Mouse (Mus musculus) hindbrain, embryonic 15.5 days (tissue): ENCODE measurements around the gene Xxylt1. TPM values are rescaled to one million over a fixed set of nuclear protein-coding genes. Genes with fewer than 3 reads are reported as not detected.
A peak's percentile ranks its signal among the peaks of the same experiment; 100 is the strongest.
"Not testable (repeated sequence)": the region's sequence is repeated elsewhere in the genome, so short reads cannot be mapped to it uniquely, and the experiment has no call there.

Source experiments
- ATAC-seq: fragments of 200-750 bp; cut with Nextera tagmentation; 2 replicates; pipeline ENCODE4 v1.8.0; 2017; ENCODE audit warnings: low read depth, moderate number of reproducible peaks, moderate TSS enrichment; ENCODE audit not compliant: low FRiP score
- H3K27ac ChIP-seq: fragments of 300-500 bp; sonication (generic); replicated peaks from 2 replicates; pipeline ENCODE4 v1.5.1; 2015; ENCODE audit warnings: mild to moderate bottlenecking, inconsistent platforms
- H3K27me3 ChIP-seq: fragments of 300-500 bp; sonication (generic); 2 replicates; pipeline ENCODE4 v1.6.1; 2015; ENCODE audit warnings: control low read depth, inconsistent platforms
- H3K36me3 ChIP-seq: fragments of 300-500 bp; sonication (generic); 2 replicates; pipeline ENCODE4 v1.6.1; 2015; ENCODE audit warnings: control low read depth, inconsistent platforms
- H3K4me1 ChIP-seq: fragments of 300-500 bp; sonication (generic); replicated peaks from 2 replicates; pipeline ENCODE4 v1.6.1; 2015; ENCODE audit warnings: control low read depth, inconsistent platforms
- H3K4me2 ChIP-seq: fragments of 300-500 bp; sonication (generic); 2 replicates; pipeline ENCODE4 v1.6.1; 2015; ENCODE audit warnings: moderate library complexity, mild to moderate bottlenecking, inconsistent platforms
- H3K4me3 ChIP-seq: fragments of 300-500 bp; sonication (generic); 2 replicates; pipeline ENCODE4 v1.5.1; 2015; ENCODE audit warnings: mild to moderate bottlenecking, inconsistent platforms
- H3K9ac ChIP-seq: fragments of 300-500 bp; sonication (generic); 2 replicates; pipeline ENCODE4 v1.6.1; 2015; ENCODE audit warnings: inconsistent platforms
- H3K9me3 ChIP-seq: fragments of 300-500 bp; sonication (generic); 2 replicates; pipeline ENCODE4 v1.6.1; 2016; ENCODE audit warnings: control low read depth, inconsistent platforms
- WGBS: fragments of 180-500 bp; shearing (Covaris S2); methylation state at CpG from one replicate; pipeline ENCODE4 v1.1.7; 2015; 5-methylcytosine and 5-hydroxymethylcytosine counted together
- polyA plus RNA-seq: library from polyadenylated mRNA; unstranded; fragments of >200 nt; fragmentation: Nextera tagmentation; extraction: Ambion mirVana; gene quantifications from 2 replicates; pipeline ENCODE4 v1.2.1, GENCODE M21; 2015

Gene Xxylt1
- polyA plus RNA-seq, 1 experiment from 2014 or later = 17.3 TPM

DNA sequence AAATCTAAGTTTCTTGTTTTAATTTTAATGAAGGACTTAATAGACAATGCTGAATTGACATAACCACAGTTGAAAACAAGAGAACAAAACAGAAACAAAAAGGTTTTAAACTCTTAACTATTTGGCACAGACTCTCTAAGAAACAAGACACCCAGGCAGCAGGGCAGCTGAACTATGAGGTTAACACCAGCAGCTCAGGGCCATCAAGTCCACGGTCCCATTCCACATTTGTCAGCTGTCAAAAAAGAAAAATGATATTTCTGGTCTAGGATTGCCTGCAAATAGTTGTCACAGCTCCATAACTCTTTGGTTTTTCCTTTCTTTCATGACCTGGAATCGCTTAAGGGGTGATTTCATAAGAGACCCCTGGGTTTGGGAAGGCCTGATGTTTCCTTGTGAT, 64.6 kb downstream of the Xxylt1 start:
- Histone ChIP-seq H3K9ac (no peak overlapping the region), H3K27ac (no peak overlapping the region), H3K4me2 (no peak overlapping the region), H3K36me3 (no peaks in the 10 kb centered on the region), H3K9me3 (no peaks in the 10 kb centered on the region), H3K27me3 (no peaks in the 10 kb centered on the region), H3K4me1 (no peaks in the 10 kb centered on the region), H3K4me3 (no peak overlapping the region)
- no peak for ATAC-seq
- WGBS = 74% methylated on average over 2 of the region's 2 CpGs

DNA sequence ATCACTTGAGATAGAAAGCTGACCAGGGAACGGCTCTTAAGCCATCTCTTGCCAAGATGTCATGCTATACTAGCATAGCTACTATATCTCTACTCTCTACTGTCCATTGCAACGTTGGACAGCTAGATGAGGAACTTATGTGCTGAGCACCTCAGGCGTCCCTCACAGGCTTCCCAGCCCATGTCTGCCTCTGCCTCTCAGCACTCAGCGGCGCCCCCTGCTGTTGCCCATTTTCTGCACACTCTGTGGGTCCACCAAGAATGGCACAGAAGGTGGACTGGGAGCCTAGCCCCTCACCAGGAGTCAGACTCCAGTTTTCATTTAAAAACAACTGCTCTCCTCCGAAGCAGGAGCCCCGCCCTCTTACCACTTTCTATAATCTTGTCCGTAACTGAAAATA, 65.1 kb downstream of the Xxylt1 start:
- H3K4me2 ChIP-seq = no peak overlapping the region
- H3K4me1 ChIP-seq = no peaks in the 10 kb centered on the region
- no peaks in the 10 kb centered on the region for H3K9me3 ChIP-seq
- no peak overlapping the region for H3K9ac ChIP-seq
- H3K4me3 ChIP-seq = no peak overlapping the region
- H3K27ac ChIP-seq = no peak overlapping the region
- no peaks in the 10 kb centered on the region for H3K36me3 ChIP-seq
- WGBS = 78% methylated on average over 8 of the region's 8 CpGs
- H3K27me3 ChIP-seq = no peaks in the 10 kb centered on the region
- ATAC-seq = no peak

DNA sequence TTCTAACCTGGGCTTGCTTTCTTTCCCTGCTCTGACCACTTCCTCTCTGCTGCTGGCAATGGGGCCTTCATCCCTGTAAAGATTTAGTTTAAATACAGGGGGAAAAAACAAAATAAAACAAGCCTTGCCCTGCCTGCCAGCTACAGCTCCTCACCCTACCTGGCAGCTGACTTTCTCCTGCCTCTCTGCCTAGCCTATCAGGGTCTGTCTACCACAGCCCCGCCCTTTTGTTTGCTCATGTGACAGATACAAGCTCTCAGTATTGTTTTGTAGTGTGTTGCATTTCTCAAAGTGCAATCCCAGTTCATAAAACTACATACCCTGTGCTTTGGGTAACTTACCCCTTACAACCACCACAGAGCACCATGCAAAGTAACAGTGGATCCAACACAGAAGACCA, 66.0 kb downstream of the Xxylt1 start:
- no peaks in the 10 kb centered on the region for H3K27me3 ChIP-seq
- no peak overlapping the region for H3K9ac ChIP-seq
- 97% methylated on average over 1 of the region's 1 CpGs for WGBS

GRCm38 (mm10) chr16:31012236-31012635, 69.0 kb downstream of the Xxylt1 start:
- Histone ChIP-seq H3K27ac (no peak overlapping the region), H3K4me2 (no peak overlapping the region), H3K27me3 (no peaks in the 10 kb centered on the region), H3K36me3 (no peaks in the 10 kb centered on the region), H3K9ac (no peak overlapping the region), H3K9me3 (no peaks in the 10 kb centered on the region), H3K4me3 (no peak overlapping the region), H3K4me1 (peaks cover 11% of the 10 kb centered on the region; the same call in 1 of the 2 replicates)
- 89% methylated on average over 10 of the region's 10 CpGs for WGBS
- ATAC-seq = no peak

More for the DNA sequence above, 66.0 kb downstream of the Xxylt1 start:
- Histone ChIP-seq H3K9me3 (no peaks in the 10 kb centered on the region), H3K27ac (no peak overlapping the region), H3K4me1 (no peaks in the 10 kb centered on the region), H3K36me3 (no peaks in the 10 kb centered on the region), H3K4me3 (no peak overlapping the region), H3K4me2 (no peak overlapping the region)
- ATAC-seq = no peak

DNA sequence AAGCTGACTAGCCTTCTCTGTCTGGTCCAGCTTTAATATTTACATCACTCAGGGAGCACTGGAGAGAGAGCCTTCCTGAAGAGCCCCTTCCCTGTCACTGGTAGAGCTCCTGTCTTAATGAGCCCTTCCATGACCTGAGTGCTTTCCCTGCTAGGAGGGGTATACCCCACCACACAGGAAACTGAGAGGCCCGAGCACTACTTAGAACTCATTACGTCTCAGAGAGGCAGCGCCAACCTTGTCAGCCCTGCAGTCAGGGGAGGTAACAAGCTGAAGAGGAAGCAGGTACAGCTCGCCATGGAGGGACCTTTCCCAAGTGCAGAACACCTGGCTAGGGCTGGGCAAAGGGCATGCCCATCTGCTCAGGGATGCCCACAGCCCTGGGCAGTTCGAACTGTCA, 70.8 kb downstream of the Xxylt1 start:
- no peaks in the 10 kb centered on the region for H3K27me3 ChIP-seq
- 92% methylated on average over 5 of the region's 5 CpGs for WGBS
- no peak overlapping the region for H3K27ac ChIP-seq

GRCm38 (mm10) chr16:31008326-31008725, 72.9 kb downstream of the Xxylt1 start:
- H3K27me3 ChIP-seq = no peaks in the 10 kb centered on the region
- no peak for ATAC-seq

More for the DNA sequence above, 70.8 kb downstream of the Xxylt1 start:
- Histone ChIP-seq H3K4me3 (no peak overlapping the region), H3K9me3 (no peaks in the 10 kb centered on the region), H3K4me2 (no peak overlapping the region), H3K4me1 (peaks cover 13% of the 10 kb centered on the region; the same call in 1 of the 2 replicates), H3K36me3 (no peaks in the 10 kb centered on the region), H3K9ac (no peak overlapping the region)
- ATAC-seq = no peak

GRCm38 (mm10) chr16:31007582-31007981, 73.7 kb downstream of the Xxylt1 start:
- H3K27ac ChIP-seq = no peak overlapping the region
- 88% methylated on average over 12 of the region's 12 CpGs for WGBS

More at GRCm38 (mm10) chr16:31008326-31008725, 72.9 kb downstream of the Xxylt1 start:
- Histone ChIP-seq H3K4me1 (peaks cover 30% of the 10 kb centered on the region), H3K36me3 (no peaks in the 10 kb centered on the region), H3K9ac (no peak overlapping the region), H3K4me3 (no peak overlapping the region), H3K4me2 (no peak overlapping the region), H3K27ac (peak overlapping the region; percentile 42; the same call in 1 of the 2 replicates), H3K9me3 (no peaks in the 10 kb centered on the region)
- 70% methylated on average over 7 of the region's 7 CpGs for WGBS

DNA sequence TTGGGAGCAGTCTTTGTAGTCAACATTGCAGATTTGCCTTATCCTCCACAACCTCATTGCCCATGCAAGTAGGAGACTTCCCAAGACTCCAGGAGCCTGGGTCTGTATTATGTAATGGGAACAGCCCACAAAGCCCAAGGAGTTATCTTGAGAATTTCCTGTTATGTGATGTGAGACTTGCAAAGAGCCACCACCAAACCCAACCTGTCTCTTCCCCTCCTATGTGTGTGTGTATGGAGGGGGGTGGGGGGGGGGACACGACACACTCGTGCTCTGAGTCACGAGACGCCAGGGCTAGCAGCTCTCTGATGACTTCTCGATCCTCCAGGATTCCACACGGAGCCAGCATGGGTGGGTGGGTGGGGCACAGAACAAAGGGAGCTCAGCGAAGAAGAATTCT, 75.5 kb downstream of the Xxylt1 start:
- Histone ChIP-seq H3K9ac (no peak overlapping the region), H3K27ac (no peak overlapping the region), H3K4me2 (no peak overlapping the region), H3K27me3 (no peaks in the 10 kb centered on the region), H3K4me3 (no peak overlapping the region), H3K36me3 (no peaks in the 10 kb centered on the region), H3K4me1 (peaks cover 45% of the 10 kb centered on the region), H3K9me3 (no peaks in the 10 kb centered on the region)
- ATAC-seq = no peak
- WGBS = 64% methylated on average over 7 of the region's 7 CpGs

More at GRCm38 (mm10) chr16:31007582-31007981, 73.7 kb downstream of the Xxylt1 start:
- H3K27me3 ChIP-seq = no peaks in the 10 kb centered on the region
- ATAC-seq = no peak
- no peak overlapping the region for H3K4me2 ChIP-seq
- H3K4me1 ChIP-seq = peaks cover 37% of the 10 kb centered on the region
- H3K9me3 ChIP-seq = no peaks in the 10 kb centered on the region
- H3K36me3 ChIP-seq = no peaks in the 10 kb centered on the region
- no peak overlapping the region for H3K4me3 ChIP-seq
- no peak overlapping the region for H3K9ac ChIP-seq

DNA sequence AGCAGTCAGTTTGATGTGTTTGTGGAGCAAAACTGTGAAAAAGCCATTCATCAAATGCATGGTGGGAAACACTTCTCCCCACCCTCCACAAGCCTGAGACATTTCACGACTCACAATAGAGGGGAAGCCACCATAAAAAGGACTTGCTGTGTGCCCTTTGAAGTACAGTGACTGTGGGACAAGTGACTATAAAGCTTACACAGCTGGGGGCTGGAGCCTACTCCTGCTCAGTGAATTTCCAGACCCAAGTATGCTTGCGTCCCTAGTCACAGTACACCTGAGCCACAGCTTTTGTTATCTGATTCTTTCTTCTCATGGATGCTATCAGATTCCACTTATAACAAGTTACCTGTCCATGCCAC, 76.9 kb downstream of the Xxylt1 start:
- no peaks in the 10 kb centered on the region for H3K36me3 ChIP-seq
- no peaks in the 10 kb centered on the region for H3K9me3 ChIP-seq
- no peak overlapping the region for H3K9ac ChIP-seq
- no peak overlapping the region for H3K4me3 ChIP-seq
- H3K4me2 ChIP-seq = no peak overlapping the region
- no peak for ATAC-seq
- peak overlapping the region; percentile 47; the same call in 1 of the 2 replicates for H3K27ac ChIP-seq
- peaks cover 45% of the 10 kb centered on the region for H3K4me1 ChIP-seq
- 21% methylated on average over 2 of the region's 2 CpGs for WGBS
- no peaks in the 10 kb centered on the region for H3K27me3 ChIP-seq

GRCm38 (mm10) chr16:31003592-31004320, 77.5 kb downstream of the Xxylt1 start:
- Histone ChIP-seq H3K4me2 (peak overlapping the region; percentile 26), H3K4me1 (peaks cover 41% of the 10 kb centered on the region), H3K27ac (peak overlapping the region; percentile 40)
- 17% methylated on average over 10 of the region's 10 CpGs for WGBS
- not testable (repeated sequence) for H3K9ac ChIP-seq, H3K36me3 ChIP-seq, H3K9me3 ChIP-seq, H3K27me3 ChIP-seq, H3K4me3 ChIP-seq
- peak; percentile 38; the same call in 1 of the 2 replicates for ATAC-seq

DNA sequence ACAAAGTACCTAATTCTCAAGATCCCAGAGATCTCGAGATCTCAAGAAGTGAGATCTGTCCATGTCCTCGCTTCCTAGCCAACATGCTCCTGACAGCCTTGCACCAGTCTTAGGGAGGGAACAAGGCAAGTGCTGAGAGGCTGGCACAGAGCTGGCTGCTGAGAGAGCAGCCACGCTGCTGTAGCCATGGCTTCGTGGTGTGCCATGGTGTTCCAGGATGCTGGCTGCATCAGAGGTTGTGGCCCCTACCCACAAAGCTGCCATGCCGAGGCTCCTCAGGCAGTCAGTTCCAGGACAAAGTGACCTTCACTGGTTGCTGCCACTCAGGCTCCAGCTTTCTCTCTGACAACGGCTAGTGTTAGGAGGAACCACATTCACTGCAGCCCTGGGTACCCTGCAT, 78.3 kb downstream of the Xxylt1 start:
- H3K27me3 ChIP-seq = no peaks in the 10 kb centered on the region
- WGBS = 42% methylated on average over 6 of the region's 6 CpGs
- H3K27ac ChIP-seq = peak overlapping the region; percentile 40
- no peaks in the 10 kb centered on the region for H3K9me3 ChIP-seq
- H3K9ac ChIP-seq = no peak overlapping the region
- H3K4me2 ChIP-seq = no peak overlapping the region
- no peak overlapping the region for H3K4me3 ChIP-seq
- ATAC-seq = peak; percentile 33; the same call in 1 of the 2 replicates
- peaks cover 34% of the 10 kb centered on the region for H3K4me1 ChIP-seq
- H3K36me3 ChIP-seq = no peaks in the 10 kb centered on the region

DNA sequence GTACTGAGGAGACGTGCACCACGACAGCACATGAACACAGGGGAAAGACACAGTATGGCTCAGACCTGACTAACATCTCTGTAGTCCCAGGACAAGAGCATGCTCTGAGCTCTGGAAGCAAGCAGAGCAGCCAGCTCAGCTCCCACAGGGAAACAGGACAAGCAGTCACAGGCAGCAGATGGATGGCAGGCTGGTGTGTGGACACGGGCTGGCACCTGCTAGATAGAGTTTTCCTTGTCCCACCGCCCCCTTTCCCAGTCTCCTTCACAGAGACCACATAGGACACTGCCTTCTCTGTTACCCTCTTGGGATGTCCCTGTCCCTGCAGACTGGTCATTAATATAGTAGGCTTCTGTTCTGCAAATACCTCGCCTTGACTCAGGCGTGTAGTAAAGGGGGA, 79.1 kb downstream of the Xxylt1 start:
- H3K4me2 ChIP-seq = no peak overlapping the region
- H3K27me3 ChIP-seq = no peaks in the 10 kb centered on the region
- ATAC-seq = peak; percentile 29; the same call in 1 of the 2 replicates
- no peak overlapping the region for H3K9ac ChIP-seq
- H3K36me3 ChIP-seq = no peaks in the 10 kb centered on the region
- no peak overlapping the region for H3K27ac ChIP-seq
- H3K4me1 ChIP-seq = peaks cover 34% of the 10 kb centered on the region
- 63% methylated on average over 6 of the region's 6 CpGs for WGBS
- no peak overlapping the region for H3K4me3 ChIP-seq
- H3K9me3 ChIP-seq = no peaks in the 10 kb centered on the region

DNA sequence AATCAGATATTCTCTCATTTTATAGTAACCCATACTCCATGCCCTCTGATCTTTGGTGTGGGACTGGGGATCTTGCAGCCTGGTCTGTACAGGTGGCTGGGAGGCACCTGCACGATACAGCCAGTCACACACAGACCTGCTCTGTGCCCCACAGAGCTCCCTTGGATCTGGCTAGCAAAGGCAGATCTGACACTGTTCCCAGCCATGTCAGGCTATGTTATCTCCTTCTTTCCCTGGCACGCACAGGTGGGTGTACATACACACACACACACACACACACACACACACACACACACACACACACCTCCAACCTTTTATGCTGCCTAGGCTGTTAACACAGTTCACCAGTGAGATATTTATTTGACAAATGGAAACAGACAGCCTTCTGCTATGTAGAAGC, 82.5 kb downstream of the Xxylt1 start:
- H3K27me3 ChIP-seq = no peaks in the 10 kb centered on the region
- no peak for ATAC-seq
- H3K9ac ChIP-seq = no peak overlapping the region
- H3K4me2 ChIP-seq = no peak overlapping the region
- 70% methylated on average over 2 of the region's 2 CpGs for WGBS
- no peaks in the 10 kb centered on the region for H3K9me3 ChIP-seq
- H3K4me1 ChIP-seq = peaks cover 22% of the 10 kb centered on the region
- H3K36me3 ChIP-seq = no peaks in the 10 kb centered on the region
- H3K4me3 ChIP-seq = no peak overlapping the region
- no peak overlapping the region for H3K27ac ChIP-seq
